Mouse (Mus musculus) urinary bladder, postnatal 0 days (tissue): ENCODE results near the gene Olfr684. TPM values are rescaled to one million over a fixed set of nuclear protein-coding genes. Genes with fewer than 3 reads are reported as not detected.

Source experiments
- polyA plus RNA-seq: library from polyadenylated mRNA; unstranded; fragments of >200 nt; fragmentation: Nextera tagmentation; extraction: Ambion mirVana; gene quantifications from 2 replicates; pipeline ENCODE4 v1.2.1, GENCODE M21; 2015

Gene Olfr684
- not detected in 2 replicates for polyA plus RNA-seq

DNA sequence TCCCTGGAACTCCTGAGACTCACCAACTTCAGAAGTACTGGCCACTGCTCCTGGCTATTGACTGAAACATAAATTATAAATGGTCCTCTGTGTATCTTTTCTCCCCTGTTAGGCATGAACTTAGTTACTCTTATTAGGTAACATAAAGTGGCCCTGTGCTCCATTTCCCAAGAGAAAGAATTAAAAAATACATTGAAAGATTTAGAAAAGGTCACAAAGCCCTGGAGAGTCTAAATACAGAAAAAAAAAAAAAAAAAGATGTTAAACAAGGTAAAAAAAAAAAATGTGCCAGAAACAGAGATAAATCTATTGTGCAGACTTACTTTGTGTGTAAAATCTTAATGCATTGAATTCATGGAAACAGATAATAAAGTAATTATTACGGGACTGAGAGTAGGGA, at the start of gene Olfr684:
Gene Olfr684 (minus strand): TSS at position 101 of the 400 bp plus-strand sequence.

DNA sequence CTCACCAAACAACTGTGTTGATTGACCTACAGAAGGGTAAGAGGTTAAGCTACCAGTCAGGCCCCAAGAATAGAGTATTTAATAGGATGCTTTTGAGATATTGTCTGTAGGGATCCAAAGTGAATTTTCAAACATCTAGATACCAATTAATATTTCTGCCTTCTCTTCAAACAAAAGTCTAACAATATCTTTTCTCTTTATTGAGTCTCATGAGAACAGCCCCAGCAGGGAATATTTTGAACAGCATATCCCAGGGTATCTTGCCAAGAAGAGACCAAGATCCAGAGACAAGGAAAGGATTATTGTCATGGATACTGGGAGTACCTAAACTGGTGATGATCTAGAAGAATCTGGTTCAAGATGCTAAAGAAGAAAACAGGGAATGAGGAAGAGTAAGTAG, 43.9 kb upstream of the Olfr684 start, which contains the start of gene Olfr686:
Gene Olfr686 (minus strand): TSS at position 101 of the 400 bp plus-strand sequence.

DNA sequence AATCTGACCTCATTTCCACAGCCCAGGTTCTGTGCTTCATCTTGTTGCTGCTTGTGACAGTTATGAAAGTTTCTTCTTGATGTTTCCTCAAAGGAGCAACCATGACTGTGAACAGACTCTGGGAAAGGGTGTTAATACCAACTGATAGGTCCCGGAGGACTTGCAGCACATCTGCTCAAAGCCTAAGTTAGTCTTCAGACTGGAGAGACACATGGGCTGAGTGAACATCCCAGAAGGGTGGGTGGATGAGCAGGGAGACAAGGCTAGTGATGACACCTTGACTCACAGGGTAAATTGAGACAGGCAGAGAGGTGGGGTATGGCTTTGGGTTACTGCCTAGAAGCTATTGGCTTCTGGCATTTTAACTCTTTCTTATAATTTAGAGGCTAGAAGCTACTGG, 22.5 kb upstream of the Olfr684 start, which contains the start of gene Olfr685:
Gene Olfr685 (minus strand): TSS at position 101 of the 400 bp plus-strand sequence.

DNA sequence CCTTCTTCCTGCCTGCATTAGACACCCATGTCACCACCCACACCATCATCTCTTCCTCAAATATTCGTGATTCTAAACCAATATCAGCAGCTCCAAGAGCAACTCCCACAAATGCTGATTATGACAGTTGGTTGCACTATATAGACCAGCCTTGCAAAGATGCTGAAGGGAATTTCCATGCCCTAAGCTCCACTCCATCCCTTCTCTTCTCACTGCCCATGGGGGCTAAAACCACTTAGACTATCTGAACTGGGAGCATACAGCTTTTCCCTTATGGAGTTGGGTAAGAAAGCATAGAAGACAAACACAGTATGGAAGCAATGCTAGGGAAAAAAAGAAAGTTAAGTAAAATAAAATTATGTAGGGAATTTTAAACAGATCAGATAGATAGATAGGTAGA, 16.5 kb downstream of the Olfr684 start, which contains the start of gene Olfr683:
Gene Olfr683 (minus strand): TSS at position 101 of the 400 bp plus-strand sequence.

DNA sequence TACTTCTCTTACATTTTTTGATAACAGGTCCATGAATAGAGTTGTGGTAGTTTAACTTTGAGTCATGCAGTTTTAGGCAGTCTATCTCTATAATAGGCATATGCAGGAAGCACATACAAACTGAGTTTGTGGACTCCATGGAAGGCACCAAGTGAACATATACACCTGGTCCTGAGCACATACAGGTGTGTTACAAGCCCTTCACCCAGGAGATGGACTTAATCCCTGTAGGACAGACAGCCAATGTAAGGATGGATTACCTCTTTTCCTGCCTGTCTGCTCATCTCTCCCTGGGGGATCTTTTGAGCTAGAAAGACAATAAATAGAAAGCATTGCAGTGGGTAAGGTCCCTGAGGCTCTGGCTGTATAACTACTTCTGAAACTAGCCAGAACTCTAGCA, 46.9 kb downstream of the Olfr684 start, which contains the start of gene Olfr681:
Gene Olfr681 (plus strand): TSS at position 301 of the 400 bp plus-strand sequence.

Other genes with a start within 250 kb of the Olfr684 start
- not detected in 2 replicates for gene Olfr667, start 242.2 kb downstream of the Olfr684 start, polyA plus RNA-seq
- not detected in 2 replicates for gene Olfr668, start 235.6 kb downstream of the Olfr684 start, polyA plus RNA-seq
- not detected in 2 replicates for gene Olfr669, start 229.4 kb downstream of the Olfr684 start, polyA plus RNA-seq
- not detected in 2 replicates for gene Olfr670, start 201.0 kb downstream of the Olfr684 start, polyA plus RNA-seq
- not detected in 2 replicates for gene Olfr671, start 184.5 kb downstream of the Olfr684 start, polyA plus RNA-seq
- gene Olfr672, start 161.6 kb downstream of the Olfr684 start, polyA plus RNA-seq, result not detected in 2 replicates
- gene Olfr675, start 135.2 kb downstream of the Olfr684 start, polyA plus RNA-seq, result not detected in 2 replicates
- not detected in 2 replicates for gene Olfr676, start 131.0 kb downstream of the Olfr684 start, polyA plus RNA-seq
- not detected in 2 replicates for gene Olfr677, start 112.3 kb downstream of the Olfr684 start, polyA plus RNA-seq
- gene Olfr678, start 99.2 kb downstream of the Olfr684 start, polyA plus RNA-seq, result not detected in 2 replicates
- not detected in 2 replicates for gene Olfr679, start 82.4 kb downstream of the Olfr684 start, polyA plus RNA-seq
- not detected in 2 replicates for gene Olfr680-ps1, start 70.8 kb downstream of the Olfr684 start, polyA plus RNA-seq
- gene Olfr681, start 46.8 kb downstream of the Olfr684 start, polyA plus RNA-seq, result not detected in 2 replicates
- gene Olfr683, start 16.6 kb downstream of the Olfr684 start, polyA plus RNA-seq, result not detected in 2 replicates
- not detected in 2 replicates for gene Olfr685, start 22.4 kb upstream of the Olfr684 start, polyA plus RNA-seq
- gene Olfr686, start 43.8 kb upstream of the Olfr684 start, polyA plus RNA-seq, result not detected in 2 replicates
- not detected in 2 replicates for gene Olfr688, start 124.4 kb upstream of the Olfr684 start, polyA plus RNA-seq
- gene Olfr689, start 147.5 kb upstream of the Olfr684 start, polyA plus RNA-seq, result not detected in 2 replicates
- gene Olfr690, start 170.5 kb upstream of the Olfr684 start, polyA plus RNA-seq, result not detected in 2 replicates
- gene Olfr691, start 178.6 kb upstream of the Olfr684 start, polyA plus RNA-seq, result not detected in 2 replicates
- gene Olfr692, start 204.6 kb upstream of the Olfr684 start, polyA plus RNA-seq, result not detected in 2 replicates
- gene Gm5901, start 211.4 kb upstream of the Olfr684 start, polyA plus RNA-seq, result not detected in 2 replicates
- gene Fam160a2, start 236.4 kb upstream of the Olfr684 start, polyA plus RNA-seq, result 24.4 and 25.0 TPM in 2 replicates
- gene Cnga4, start 240.9 kb upstream of the Olfr684 start, polyA plus RNA-seq, result 0.07 TPM in 1 of 2 replicates, not detected in the other